Mouse (Mus musculus) cerebellum, postnatal 14 days (tissue): ENCODE results near the gene Bbs9.

Source experiments
- DNase-seq, 2 experiments: peaks; one replicate each; pipeline ENCODE4 v3.0.0; 2021; ENCODE audit warnings: mixed read lengths in 2 of 2

Gene Bbs9

DNA sequence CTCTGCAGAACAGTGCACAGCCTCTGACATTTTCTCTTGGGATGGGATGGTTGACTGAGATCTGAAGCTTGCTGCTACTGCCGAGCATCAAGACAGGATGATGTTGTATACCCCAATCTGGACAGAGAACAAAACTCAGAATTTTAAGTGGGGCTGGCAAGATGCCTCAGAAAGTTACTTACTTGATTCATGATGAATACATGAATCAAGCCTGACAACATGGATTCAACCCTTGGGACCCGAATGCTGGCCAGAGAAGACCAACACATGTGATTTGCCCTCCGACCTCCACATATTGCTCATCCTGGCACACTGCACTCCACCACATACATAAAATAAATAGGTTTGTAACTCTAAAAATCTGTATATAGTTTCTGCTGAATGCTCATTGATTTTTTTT lies 403.8 kb downstream of the Bbs9 start:
- DNase-seq: no peak

DNA sequence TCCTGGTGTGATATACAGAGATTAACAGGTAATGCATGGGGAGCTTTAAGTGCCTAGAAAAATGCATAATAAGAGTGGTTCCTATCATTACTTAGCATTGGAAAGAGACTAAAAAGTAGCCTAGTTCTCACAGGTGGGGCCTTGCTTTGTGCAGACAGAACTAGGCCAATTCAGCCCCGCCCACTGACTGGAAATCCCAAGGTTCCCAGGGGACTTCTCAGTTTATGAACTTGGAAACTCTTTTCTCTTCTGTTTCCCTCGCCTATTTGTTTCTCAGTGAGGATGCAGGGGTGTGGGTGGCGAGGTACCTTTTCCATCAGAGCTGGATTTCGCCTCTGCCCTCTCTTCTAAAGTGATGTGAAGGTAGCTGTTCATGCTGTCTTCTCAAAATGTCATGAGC lies 410.8 kb downstream of the Bbs9 start:
- DNase-seq: no peak

DNA sequence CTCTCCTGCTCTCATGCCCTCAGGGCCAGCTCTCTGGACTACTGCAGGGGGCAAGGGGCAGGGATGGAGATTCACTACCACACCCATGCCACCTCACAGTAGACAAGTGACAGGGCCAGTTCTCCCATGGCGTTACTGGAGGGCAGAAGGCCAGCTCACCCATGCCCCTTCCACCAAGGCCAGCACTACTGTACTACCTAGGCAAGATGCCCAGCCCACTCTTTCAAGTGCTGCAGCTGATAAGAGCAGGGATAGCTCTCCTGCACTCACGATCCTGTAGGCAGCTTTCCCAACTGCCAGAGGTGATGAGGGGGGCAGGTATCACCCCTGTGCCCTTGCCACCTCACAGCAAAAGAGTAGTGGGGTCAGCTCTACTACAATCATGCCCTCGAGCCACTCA lies 429.9 kb downstream of the Bbs9 start:
- no peak for DNase-seq

DNA sequence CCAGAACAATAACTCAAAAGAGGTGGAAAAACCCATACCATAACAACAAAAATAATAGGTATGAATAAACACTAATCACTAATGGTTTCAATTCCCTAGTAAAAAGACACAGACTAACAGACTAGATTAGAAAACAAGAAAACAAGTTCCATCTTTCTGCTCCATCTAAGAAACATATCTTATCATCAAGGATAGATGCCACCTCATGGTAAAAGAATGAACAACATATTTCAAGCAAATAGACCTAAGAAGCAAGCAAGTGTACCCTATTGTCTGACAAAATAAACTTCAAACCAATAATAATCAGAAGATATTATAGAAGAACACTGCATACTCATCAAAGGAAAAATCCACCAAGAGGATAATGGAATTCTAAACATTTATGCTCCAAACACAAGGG lies 441.3 kb downstream of the Bbs9 start:
- DNase-seq: no peak

DNA sequence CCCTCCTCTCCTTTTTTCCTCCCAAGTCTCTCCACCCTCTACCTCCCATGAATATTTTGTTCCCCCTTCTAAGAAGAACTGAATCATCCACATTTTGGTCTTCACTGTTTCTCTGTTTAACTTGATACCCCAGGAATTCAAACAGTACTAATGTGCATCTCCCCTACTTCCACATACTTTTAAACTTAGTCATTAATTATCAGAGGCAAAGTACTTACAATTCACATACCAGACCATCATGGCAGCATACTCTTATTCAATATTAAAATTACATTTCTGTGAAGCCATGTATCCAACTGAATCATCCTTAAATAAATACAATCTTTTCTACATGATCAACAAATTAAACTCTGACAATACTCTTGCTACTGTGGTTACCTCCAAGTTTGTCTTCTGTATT lies 460.1 kb downstream of the Bbs9 start:
- no peak for DNase-seq
